Mouse (Mus musculus): ENCODE data around the gene Gcsam.
A peak's percentile ranks its signal among the peaks of the same experiment; 100 is the strongest.

GRCm38 (mm10) chr16:45609300-45609699 lies 880 bp upstream of the Gcsam start:
- TF ChIP-seq CTCF (IDR thresholded peaks at IDR 0.05) = peak; percentile 80
- TF ChIP-seq EP300 (IDR thresholded peaks at IDR 0.05) = no peak
